Mouse (Mus musculus): ENCODE results near the gene Zfp426. TPM values are rescaled to one million over a fixed set of nuclear protein-coding genes. Genes with fewer than 3 reads are reported as not detected.

Zfp426 gene
- polyA plus RNA-seq (2015; fragmentation: Nextera tagmentation; extraction: Ambion mirVana), result 6.4 and 8.4 TPM in 2 replicates

GRCm38 (mm10) chr9:20492527-20493233, at the start of gene Zfp426:
Zfp426 (minus strand) TSS chr9:20492746.
- peak within 1 kb of the TSS; percentile 99 for H3K27ac ChIP-seq (ENCODE audit: low read length)
- peaks cover 1% of the 10 kb centered on the region for H3K36me3 ChIP-seq (ENCODE audit: control insufficient read depth, insufficient read depth)
- no peaks in the 10 kb centered on the region for H3K9me3 ChIP-seq (replicated peaks; ENCODE audit: control insufficient read depth, low read length)
- no peaks in the 10 kb centered on the region for H3K27me3 ChIP-seq (ENCODE audit: control insufficient read depth, insufficient read depth, low read depth, low read length)
- WGBS (ENCODE audit: insufficient replicate concordance), result under 1% methylated on average over 40 of the region's 40 CpGs
- ATAC-seq (ENCODE audit: low read depth), result peak; percentile 97
- peak within 1 kb of the TSS; percentile 83 for H3K4me2 ChIP-seq (ENCODE audit: low read depth, low read length)
- H3K4me3 ChIP-seq (ENCODE audit: low read depth, low read length), result peak within 1 kb of the TSS; percentile 85
- peaks cover 7% of the 10 kb centered on the region for H3K4me1 ChIP-seq (ENCODE audit: control insufficient read depth, low read depth, low read length)
- peak within 1 kb of the TSS; percentile 87 for H3K9ac ChIP-seq (ENCODE audit: low read depth, low read length)

GRCm38 (mm10) chr9:20536598-20536997, 44.1 kb upstream of the Zfp426 start:
- H3K27ac ChIP-seq (ENCODE audit: low read length), result no peak overlapping the region
- H3K9ac ChIP-seq (ENCODE audit: low read depth, low read length), result no peak overlapping the region
- ATAC-seq (ENCODE audit: low read depth), result no peak
- H3K4me3 ChIP-seq (ENCODE audit: low read depth, low read length), result no peak overlapping the region
- H3K4me2 ChIP-seq (ENCODE audit: low read depth, low read length), result no peak overlapping the region
- H3K36me3 ChIP-seq (ENCODE audit: control insufficient read depth, insufficient read depth), result no peaks in the 10 kb centered on the region
- 75% methylated on average over 2 of the region's 2 CpGs for WGBS (ENCODE audit: insufficient replicate concordance)
- H3K27me3 ChIP-seq (ENCODE audit: control insufficient read depth, insufficient read depth, low read depth, low read length), result no peaks in the 10 kb centered on the region
- no peaks in the 10 kb centered on the region for H3K9me3 ChIP-seq (replicated peaks; ENCODE audit: control insufficient read depth, low read length)
- no peaks in the 10 kb centered on the region for H3K4me1 ChIP-seq (ENCODE audit: control insufficient read depth, low read depth, low read length)

GRCm38 (mm10) chr9:20534326-20534926, 41.9 kb upstream of the Zfp426 start:
- H3K4me1 ChIP-seq (ENCODE audit: control insufficient read depth, low read depth, low read length), result no peaks in the 10 kb centered on the region

DNA sequence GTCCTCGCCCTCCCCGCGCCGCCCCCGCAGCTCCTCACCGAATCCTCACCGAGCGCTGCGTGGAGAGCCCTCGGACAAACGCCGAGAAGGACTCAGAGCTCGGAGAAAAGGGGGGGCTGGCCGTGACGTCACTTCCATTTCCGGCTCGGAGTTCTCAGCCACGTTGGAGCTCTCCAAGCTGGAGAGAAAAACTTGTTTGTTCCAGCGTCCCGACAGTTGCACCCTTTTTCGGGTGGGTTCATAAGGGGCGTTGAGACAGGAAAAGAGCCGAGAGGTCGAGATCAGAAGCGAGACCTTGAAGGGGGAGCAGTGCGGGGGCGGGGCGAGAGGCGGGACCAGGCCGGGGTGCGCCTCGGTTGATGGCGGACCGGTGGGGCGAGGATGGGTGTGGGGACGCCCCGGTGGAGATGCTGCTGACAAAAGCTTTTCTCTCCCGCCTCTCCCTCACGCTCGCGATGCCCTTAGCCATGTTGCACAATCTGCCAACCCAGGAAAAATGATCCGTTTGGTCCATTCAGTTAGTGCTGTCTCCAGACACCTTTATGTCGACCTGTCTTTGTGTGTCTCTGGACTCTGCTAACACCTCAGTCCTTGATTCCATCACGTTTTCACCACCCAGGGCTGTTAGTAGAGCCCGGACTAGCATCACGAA, 28.9 kb upstream of the Zfp426 start, which contains the start of gene Zfp266:
Gene Zfp266, minus strand, starts transcription at position 112 of the 652 bp plus-strand sequence.
- Histone ChIP-seq H3K9me3 (replicated peaks; ENCODE audit: control insufficient read depth, low read length) (no peaks in the 10 kb centered on the region), H3K4me3 (ENCODE audit: low read depth, low read length) (peak within 1 kb of the TSS; percentile 93), H3K4me1 (ENCODE audit: control insufficient read depth, low read depth, low read length) (peaks cover 11% of the 10 kb centered on the region), H3K27me3 (ENCODE audit: control insufficient read depth, insufficient read depth, low read depth, low read length) (no peaks in the 10 kb centered on the region), H3K9ac (ENCODE audit: low read depth, low read length) (peak within 1 kb of the TSS; percentile 82), H3K36me3 (ENCODE audit: control insufficient read depth, insufficient read depth) (no peaks in the 10 kb centered on the region), H3K4me2 (ENCODE audit: low read depth, low read length) (peak within 1 kb of the TSS; percentile 87), H3K27ac (ENCODE audit: low read length) (peak within 1 kb of the TSS; percentile 92)
- ATAC-seq (ENCODE audit: low read depth), result peak; percentile 92
- under 1% methylated on average over 46 of the region's 46 CpGs for WGBS (ENCODE audit: insufficient replicate concordance)

More at GRCm38 (mm10) chr9:20534326-20534926, 41.9 kb upstream of the Zfp426 start:
- Histone ChIP-seq H3K4me2 (ENCODE audit: low read depth, low read length) (no peak overlapping the region), H3K27me3 (ENCODE audit: control insufficient read depth, insufficient read depth, low read depth, low read length) (no peaks in the 10 kb centered on the region), H3K9me3 (replicated peaks; ENCODE audit: control insufficient read depth, low read length) (no peaks in the 10 kb centered on the region), H3K4me3 (ENCODE audit: low read depth, low read length) (no peak overlapping the region), H3K36me3 (ENCODE audit: control insufficient read depth, insufficient read depth) (no peaks in the 10 kb centered on the region), H3K9ac (ENCODE audit: low read depth, low read length) (no peak overlapping the region), H3K27ac (ENCODE audit: low read length) (no peak overlapping the region)
- ATAC-seq (ENCODE audit: low read depth), result no peak
- WGBS (ENCODE audit: insufficient replicate concordance), result 61% methylated on average over 8 of the region's 8 CpGs

GRCm38 (mm10) chr9:20520531-20521210, 28.1 kb upstream of the Zfp426 start:
- no peaks in the 10 kb centered on the region for H3K27me3 ChIP-seq (ENCODE audit: control insufficient read depth, insufficient read depth, low read depth, low read length)
- peak overlapping the region; percentile 82 for H3K9ac ChIP-seq (ENCODE audit: low read depth, low read length)
- peak overlapping the region; percentile 87 for H3K4me2 ChIP-seq (ENCODE audit: low read depth, low read length)
- H3K9me3 ChIP-seq (replicated peaks; ENCODE audit: control insufficient read depth, low read length), result no peaks in the 10 kb centered on the region
- no peak for ATAC-seq (ENCODE audit: low read depth)
- peaks cover 11% of the 10 kb centered on the region for H3K4me1 ChIP-seq (ENCODE audit: control insufficient read depth, low read depth, low read length)
- under 1% methylated on average over 17 of the region's 17 CpGs for WGBS (ENCODE audit: insufficient replicate concordance)
- peak overlapping the region; percentile 93 for H3K4me3 ChIP-seq (ENCODE audit: low read depth, low read length)
- H3K27ac ChIP-seq (ENCODE audit: low read length), result peak overlapping the region; percentile 92
- H3K36me3 ChIP-seq (ENCODE audit: control insufficient read depth, insufficient read depth), result 0 out of 2 replicates have a peak, but pooled peaks cover 2% of the 10 kb centered on the region

DNA sequence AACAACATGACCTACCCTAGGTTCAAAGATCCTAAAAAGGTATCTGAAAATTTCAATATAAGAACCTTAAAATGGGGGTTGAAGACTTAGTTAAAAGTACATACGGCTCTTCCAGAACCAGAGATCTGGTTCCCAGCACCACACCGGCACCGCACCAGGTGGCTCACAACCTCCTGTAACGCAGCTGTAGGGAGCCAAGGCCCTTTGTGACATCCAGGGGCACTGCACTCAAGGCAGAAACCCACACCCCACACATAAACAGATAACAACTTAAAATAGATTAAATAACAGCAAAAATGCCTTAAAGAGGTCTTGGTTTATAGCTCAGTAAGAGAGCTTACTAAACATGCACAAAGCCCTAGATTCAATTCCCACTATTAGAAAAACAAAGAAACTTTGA, 27.4 kb upstream of the Zfp426 start:
- peak overlapping the region; percentile 43 for H3K4me3 ChIP-seq (ENCODE audit: low read depth, low read length)
- 0 out of 2 replicates have a peak, but pooled peaks cover 2% of the 10 kb centered on the region for H3K36me3 ChIP-seq (ENCODE audit: control insufficient read depth, insufficient read depth)
- no peaks in the 10 kb centered on the region for H3K9me3 ChIP-seq (replicated peaks; ENCODE audit: control insufficient read depth, low read length)
- ATAC-seq (ENCODE audit: low read depth), result no peak
- peak overlapping the region; percentile 58 for H3K4me2 ChIP-seq (ENCODE audit: low read depth, low read length)
- no peak overlapping the region for H3K27ac ChIP-seq (ENCODE audit: low read length)
- no peaks in the 10 kb centered on the region for H3K27me3 ChIP-seq (ENCODE audit: control insufficient read depth, insufficient read depth, low read depth, low read length)
- H3K4me1 ChIP-seq (ENCODE audit: control insufficient read depth, low read depth, low read length), result peaks cover 11% of the 10 kb centered on the region
- WGBS (ENCODE audit: insufficient replicate concordance), result 28% methylated on average over 4 of the region's 4 CpGs
- peak overlapping the region; percentile 28; the same call in 1 of the 2 replicates for H3K9ac ChIP-seq (ENCODE audit: low read depth, low read length)

DNA sequence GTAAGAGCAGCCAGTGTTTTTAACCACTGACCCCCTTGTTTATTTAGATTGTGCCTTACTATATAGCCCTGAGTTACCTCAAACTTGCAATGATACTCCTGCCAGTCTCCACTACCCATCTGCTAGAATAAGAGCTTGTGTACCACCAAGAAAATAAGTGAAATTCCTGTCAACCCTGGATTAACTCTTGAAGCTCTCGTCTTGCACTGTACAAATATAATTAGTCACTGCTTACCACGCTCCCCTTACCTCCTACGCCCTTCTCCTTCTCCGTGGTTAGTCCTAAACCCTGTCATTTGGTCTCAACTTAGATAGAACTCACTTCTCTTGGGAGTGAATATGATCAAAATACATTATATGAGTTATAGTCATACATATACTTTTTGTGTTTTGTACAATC, 26.2 kb upstream of the Zfp426 start:
- H3K27me3 ChIP-seq (ENCODE audit: control insufficient read depth, insufficient read depth, low read depth, low read length), result no peaks in the 10 kb centered on the region
- ATAC-seq (ENCODE audit: low read depth), result no peak
- H3K9me3 ChIP-seq (replicated peaks; ENCODE audit: control insufficient read depth, low read length), result no peaks in the 10 kb centered on the region
- peaks cover 17% of the 10 kb centered on the region for H3K4me1 ChIP-seq (ENCODE audit: control insufficient read depth, low read depth, low read length)
- H3K36me3 ChIP-seq (ENCODE audit: control insufficient read depth, insufficient read depth), result 0 out of 2 replicates have a peak, but pooled peaks cover 2% of the 10 kb centered on the region
- H3K4me3 ChIP-seq (ENCODE audit: low read depth, low read length), result no peak overlapping the region
- whole genome bisulfite sequencing (ENCODE audit: insufficient replicate concordance), result 75% methylated on average over 4 of the region's 4 CpGs
- H3K9ac ChIP-seq (ENCODE audit: low read depth, low read length), result no peak overlapping the region
- H3K4me2 ChIP-seq (ENCODE audit: low read depth, low read length), result no peak overlapping the region
- H3K27ac ChIP-seq (ENCODE audit: low read length), result no peak overlapping the region

GRCm38 (mm10) chr9:20517727-20518126, 25.2 kb upstream of the Zfp426 start:
- Histone ChIP-seq H3K4me2 (ENCODE audit: low read depth, low read length) (no peak overlapping the region), H3K4me1 (ENCODE audit: control insufficient read depth, low read depth, low read length) (peaks cover 17% of the 10 kb centered on the region), H3K27ac (ENCODE audit: low read length) (no peak overlapping the region), H3K9ac (ENCODE audit: low read depth, low read length) (no peak overlapping the region), H3K4me3 (ENCODE audit: low read depth, low read length) (no peak overlapping the region), H3K36me3 (ENCODE audit: control insufficient read depth, insufficient read depth) (0 out of 2 replicates have a peak, but pooled peaks cover 2% of the 10 kb centered on the region), H3K27me3 (ENCODE audit: control insufficient read depth, insufficient read depth, low read depth, low read length) (no peaks in the 10 kb centered on the region), H3K9me3 (replicated peaks; ENCODE audit: control insufficient read depth, low read length) (no peaks in the 10 kb centered on the region)
- WGBS (ENCODE audit: insufficient replicate concordance), result 91% methylated on average over 1 of the region's 1 CpGs
- no peak for ATAC-seq (ENCODE audit: low read depth)
